Mouse (Mus musculus): ENCODE measurements around the gene Asb10. TPM values are rescaled to one million over a fixed set of nuclear protein-coding genes. Genes with fewer than 3 reads are reported as not detected.

The Asb10 gene
- polyA plus RNA-seq, 1 experiment from 2014 or later: 0.07 TPM

DNA sequence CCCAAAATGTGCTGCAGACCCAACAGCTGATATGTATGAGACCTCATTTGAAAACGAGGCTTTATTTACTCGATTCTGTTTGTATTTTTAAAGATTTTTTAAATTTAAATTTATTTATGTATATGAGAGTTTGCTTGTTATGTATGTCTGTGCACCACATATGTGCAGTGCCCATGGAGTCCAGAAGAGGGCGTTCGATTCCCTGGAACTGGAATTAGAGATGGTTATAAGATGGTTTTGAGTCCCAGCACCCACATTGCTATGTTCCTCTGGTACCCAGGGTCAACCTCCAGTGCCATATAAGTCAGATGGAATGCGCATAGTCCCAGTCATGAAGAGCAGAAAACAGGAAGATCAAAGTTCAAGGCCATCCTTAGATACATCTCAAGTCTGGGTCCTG lies 6.5 kb downstream of the Asb10 start:
- Histone ChIP-seq H3K4me1 (replicated peaks) (no peaks in the 10 kb centered on the region), H3K27ac (replicated peaks) (no peak overlapping the region), H3K4me2 (no peak overlapping the region), H3K4me3 (replicated peaks) (no peak overlapping the region), H3K36me3 (replicated peaks) (no peaks in the 10 kb centered on the region), H3K27me3 (peaks cover 40% of the 10 kb centered on the region), H3K9me3 (replicated peaks) (no peaks in the 10 kb centered on the region), H3K9ac (no peak overlapping the region)
- 29% methylated on average over 5 of the region's 5 CpGs for WGBS (ENCODE audit: insufficient replicate concordance)
- no peak for ATAC-seq (ENCODE audit: insufficient read depth)

DNA sequence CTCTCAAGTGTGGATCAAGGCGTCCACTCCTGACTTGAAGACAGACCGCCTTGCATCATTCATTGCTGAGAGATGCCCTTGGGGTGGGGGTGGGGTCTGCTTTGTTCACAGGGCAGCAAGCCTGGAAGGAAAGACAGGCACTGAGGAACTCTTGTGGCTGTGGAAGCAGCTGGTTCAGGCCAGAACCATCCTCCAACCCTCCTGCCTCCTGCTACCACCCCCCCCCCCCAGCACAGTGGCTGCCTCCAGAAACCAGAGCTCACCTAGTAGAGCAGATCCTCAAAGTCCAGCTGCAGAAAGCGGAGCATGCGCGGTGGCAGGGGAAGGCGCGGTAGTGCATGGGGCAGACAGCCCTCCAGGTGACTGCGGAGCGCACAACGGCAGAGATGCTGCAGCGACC lies 7.4 kb downstream of the Asb10 start:
- 51% methylated on average over 11 of the region's 11 CpGs for WGBS (ENCODE audit: insufficient replicate concordance)
- H3K27me3 ChIP-seq: peaks cover 49% of the 10 kb centered on the region
- no peak for ATAC-seq (ENCODE audit: insufficient read depth)

GRCm38 (mm10) chr5:24530042-24530689 lies 10.6 kb downstream of the Asb10 start:
- ATAC-seq (ENCODE audit: insufficient read depth): peak; percentile 49; the same call in 1 of the 2 replicates
- Histone ChIP-seq H3K4me3 (replicated peaks) (no peak overlapping the region), H3K9ac (no peak overlapping the region), H3K4me2 (no peak overlapping the region), H3K9me3 (replicated peaks) (no peaks in the 10 kb centered on the region), H3K36me3 (replicated peaks) (no peaks in the 10 kb centered on the region), H3K27me3 (peaks cover 81% of the 10 kb centered on the region), H3K27ac (replicated peaks) (no peak overlapping the region), H3K4me1 (replicated peaks) (peaks cover 10% of the 10 kb centered on the region)
- 18% methylated on average over 24 of the region's 24 CpGs for WGBS (ENCODE audit: insufficient replicate concordance)

More for the DNA sequence above, 7.4 kb downstream of the Asb10 start:
- no peaks in the 10 kb centered on the region for H3K4me1 ChIP-seq (replicated peaks)
- H3K9me3 ChIP-seq (replicated peaks): no peaks in the 10 kb centered on the region
- H3K27ac ChIP-seq (replicated peaks): no peak overlapping the region
- H3K36me3 ChIP-seq (replicated peaks): no peaks in the 10 kb centered on the region
- no peak overlapping the region for H3K4me2 ChIP-seq
- H3K9ac ChIP-seq: no peak overlapping the region
- no peak overlapping the region for H3K4me3 ChIP-seq (replicated peaks)

DNA sequence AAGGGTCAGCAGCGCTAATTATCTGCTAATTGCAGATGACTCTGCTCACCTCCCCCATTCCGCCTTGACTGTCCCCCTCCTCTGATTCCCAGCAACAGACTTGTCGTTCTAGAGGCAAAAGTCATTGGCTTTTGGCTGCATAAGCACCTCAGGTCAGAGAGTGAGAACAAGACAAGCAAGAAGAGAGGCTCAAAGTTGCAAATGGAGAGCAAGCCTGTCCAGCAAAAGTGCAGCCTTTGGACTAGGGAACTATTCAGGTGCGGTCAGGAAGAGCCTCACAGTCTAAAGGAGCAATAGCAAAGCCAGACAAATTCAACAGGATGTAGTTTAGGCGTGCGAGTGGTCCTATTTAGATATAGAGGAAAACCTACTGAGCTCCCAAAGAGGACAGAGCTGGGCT lies 13.0 kb downstream of the Asb10 start:
- H3K9me3 ChIP-seq (replicated peaks): no peaks in the 10 kb centered on the region
- peaks cover 99% of the 10 kb centered on the region for H3K27me3 ChIP-seq
- H3K36me3 ChIP-seq (replicated peaks): no peaks in the 10 kb centered on the region
- H3K4me1 ChIP-seq (replicated peaks): peaks cover 10% of the 10 kb centered on the region
- H3K4me2 ChIP-seq: no peak overlapping the region
- no peak overlapping the region for H3K27ac ChIP-seq (replicated peaks)
- H3K4me3 ChIP-seq (replicated peaks): no peak overlapping the region
- H3K9ac ChIP-seq: no peak overlapping the region
- no peak for ATAC-seq (ENCODE audit: insufficient read depth)
- WGBS (ENCODE audit: insufficient replicate concordance): 9% methylated on average over 6 of the region's 6 CpGs

DNA sequence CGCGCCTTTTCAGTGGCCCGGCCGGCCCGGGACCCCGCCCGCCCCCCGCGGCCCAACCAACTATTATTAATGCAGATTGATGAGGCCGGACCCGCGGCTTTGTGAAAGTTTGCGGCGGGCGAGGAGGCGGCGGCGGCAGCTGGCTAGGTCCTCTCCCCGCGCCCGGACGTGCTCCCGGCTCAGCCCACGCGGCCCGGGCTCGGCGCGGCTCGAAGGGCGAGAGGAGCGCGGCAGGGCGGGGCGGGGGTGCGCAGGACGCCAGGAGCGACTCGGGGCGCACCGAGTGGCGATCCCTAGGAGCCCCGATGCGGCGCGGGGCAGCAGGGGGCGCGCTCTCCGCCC lies 13.9 kb downstream of the Asb10 start, which contains the start of gene Gbx1:
Gene Gbx1 (minus strand): TSS at position 314 of the 342 bp plus-strand sequence.
- Histone ChIP-seq H3K27me3 (peaks cover 99% of the 10 kb centered on the region), H3K4me1 (replicated peaks) (peaks cover 10% of the 10 kb centered on the region), H3K4me2 (peak within 1 kb of the TSS; percentile 52), H3K9me3 (replicated peaks) (no peaks in the 10 kb centered on the region), H3K36me3 (replicated peaks) (no peaks in the 10 kb centered on the region), H3K9ac (no peak within 1 kb of the TSS), H3K4me3 (replicated peaks) (peak within 1 kb of the TSS; percentile 36), H3K27ac (replicated peaks) (no peak within 1 kb of the TSS)
- ATAC-seq (ENCODE audit: insufficient read depth): no peak
- under 1% methylated on average over 43 of the region's 49 CpGs for WGBS (ENCODE audit: insufficient replicate concordance)

GRCm38 (mm10) chr5:24526190-24526888 lies 14.4 kb downstream of the Asb10 start:
- WGBS (ENCODE audit: insufficient replicate concordance): 1% methylated on average over 82 of the region's 109 CpGs
- Histone ChIP-seq H3K4me2 (peak overlapping the region; percentile 52), H3K27ac (replicated peaks) (no peak overlapping the region), H3K4me1 (replicated peaks) (peaks cover 10% of the 10 kb centered on the region), H3K27me3 (peaks cover 99% of the 10 kb centered on the region), H3K4me3 (replicated peaks) (peak overlapping the region; percentile 36), H3K9me3 (replicated peaks) (no peaks in the 10 kb centered on the region), H3K36me3 (replicated peaks) (no peaks in the 10 kb centered on the region), H3K9ac (no peak overlapping the region)
- no peak for ATAC-seq (ENCODE audit: insufficient read depth)

DNA sequence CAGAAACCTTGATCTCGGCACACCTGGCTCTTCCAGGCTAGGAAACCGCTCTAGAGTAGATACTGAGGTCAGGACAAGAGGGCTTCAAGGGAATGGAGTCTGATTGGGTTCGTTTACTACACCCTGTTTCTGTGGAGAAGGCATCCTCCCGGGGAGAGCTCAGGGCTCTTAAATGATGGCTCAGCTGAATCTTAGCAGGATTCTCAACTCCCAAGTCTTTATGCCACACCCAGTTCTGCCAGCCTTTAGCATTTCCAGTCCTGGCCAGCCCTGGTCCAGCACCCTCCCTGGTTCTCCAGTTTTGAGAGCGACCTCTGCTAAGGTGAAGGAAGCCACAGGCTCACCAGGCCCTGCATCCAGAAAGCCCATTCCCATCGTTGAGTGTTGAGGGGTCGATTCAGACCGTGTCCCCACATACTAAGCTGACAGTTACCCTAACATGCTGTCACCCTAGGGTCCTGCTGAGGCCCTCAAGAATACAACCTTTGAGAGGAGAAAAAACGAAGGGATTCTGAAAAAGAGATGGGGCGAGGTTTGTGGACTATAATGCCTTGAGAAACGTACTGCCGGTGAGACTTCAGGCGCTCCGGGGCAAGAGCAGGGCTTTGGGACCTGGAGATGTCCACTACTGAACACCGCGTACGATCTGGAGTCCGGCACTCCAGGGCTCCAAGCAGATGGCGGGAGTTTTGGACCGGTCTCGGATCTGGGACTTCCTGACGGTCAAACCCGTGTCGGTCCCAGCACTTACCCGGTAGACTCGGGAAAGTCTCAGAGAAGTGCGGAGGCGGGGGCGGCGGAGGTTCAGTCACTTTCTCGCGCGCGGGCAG lies 15.2 kb downstream of the Asb10 start:
- peaks cover 10% of the 10 kb centered on the region for H3K4me1 ChIP-seq (replicated peaks)
- no peak overlapping the region for H3K27ac ChIP-seq (replicated peaks)
- no peak for ATAC-seq (ENCODE audit: insufficient read depth)
- peaks cover 94% of the 10 kb centered on the region for H3K27me3 ChIP-seq
- peak overlapping the region; percentile 36 for H3K4me3 ChIP-seq (replicated peaks)
- no peaks in the 10 kb centered on the region for H3K9me3 ChIP-seq (replicated peaks)
- H3K4me2 ChIP-seq: no peak overlapping the region
- no peaks in the 10 kb centered on the region for H3K36me3 ChIP-seq (replicated peaks)
- 4% methylated on average over 34 of the region's 34 CpGs for WGBS (ENCODE audit: insufficient replicate concordance)
- H3K9ac ChIP-seq: no peak overlapping the region

- Histone ChIP-seq H3K9me3 (replicated peaks) (no peaks in the 10 kb centered on the region), H3K4me2 (no peak overlapping the region), H3K4me3 (replicated peaks) (no peak overlapping the region), H3K4me1 (replicated peaks) (peaks cover 10% of the 10 kb centered on the region), H3K27me3 (peaks cover 95% of the 10 kb centered on the region), H3K27ac (replicated peaks) (no peak overlapping the region), H3K9ac (no peak overlapping the region), H3K36me3 (replicated peaks) (no peaks in the 10 kb centered on the region)
- ATAC-seq (ENCODE audit: insufficient read depth): no peak
- whole genome bisulfite sequencing (ENCODE audit: insufficient replicate concordance): 12% methylated on average over 4 of the region's 4 CpGs
These were observed 16.3 kb downstream of the Asb10 start for GRCm38 (mm10) chr5:24524522-24524921.

DNA sequence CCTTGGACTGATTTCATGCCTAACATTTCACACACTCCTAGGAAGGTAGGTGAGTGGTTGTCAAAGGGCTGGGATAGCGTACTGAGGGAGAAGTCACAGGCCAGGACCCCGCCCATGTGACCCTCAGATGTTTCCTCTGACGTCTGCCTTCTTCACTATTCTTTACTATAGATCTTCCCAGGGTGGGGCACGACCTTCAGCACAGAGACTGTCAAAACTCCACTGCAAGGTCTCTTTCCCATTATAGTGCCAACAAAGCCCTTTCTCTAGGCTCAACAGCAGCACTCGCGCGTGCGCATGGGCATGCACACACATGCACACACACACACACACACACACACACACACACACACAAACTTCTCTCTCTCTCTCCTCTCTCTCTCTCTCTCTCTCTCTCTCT lies 17.0 kb downstream of the Asb10 start:
- Histone ChIP-seq H3K4me2 (no peak overlapping the region), H3K27me3 (peaks cover 93% of the 10 kb centered on the region), H3K36me3 (replicated peaks) (no peaks in the 10 kb centered on the region), H3K9ac (no peak overlapping the region), H3K4me1 (replicated peaks) (peaks cover 10% of the 10 kb centered on the region), H3K4me3 (replicated peaks) (no peak overlapping the region), H3K27ac (replicated peaks) (no peak overlapping the region), H3K9me3 (replicated peaks) (no peaks in the 10 kb centered on the region)
- 55% methylated on average over 8 of the region's 8 CpGs for WGBS (ENCODE audit: insufficient replicate concordance)
- ATAC-seq (ENCODE audit: insufficient read depth): no peak

GRCm38 (mm10) chr5:24521366-24521765 lies 19.4 kb downstream of the Asb10 start:
- H3K9ac ChIP-seq: no peak overlapping the region
- H3K9me3 ChIP-seq (replicated peaks): no peaks in the 10 kb centered on the region
- no peak for ATAC-seq (ENCODE audit: insufficient read depth)
- peaks cover 86% of the 10 kb centered on the region for H3K27me3 ChIP-seq
- peaks cover 3% of the 10 kb centered on the region; the same call in 1 of the 2 replicates for H3K4me1 ChIP-seq (replicated peaks)
- no peak overlapping the region for H3K4me3 ChIP-seq (replicated peaks)
- no peaks in the 10 kb centered on the region for H3K36me3 ChIP-seq (replicated peaks)
- 42% methylated on average over 8 of the region's 8 CpGs for WGBS (ENCODE audit: insufficient replicate concordance)
- no peak overlapping the region for H3K4me2 ChIP-seq
- no peak overlapping the region for H3K27ac ChIP-seq (replicated peaks)

DNA sequence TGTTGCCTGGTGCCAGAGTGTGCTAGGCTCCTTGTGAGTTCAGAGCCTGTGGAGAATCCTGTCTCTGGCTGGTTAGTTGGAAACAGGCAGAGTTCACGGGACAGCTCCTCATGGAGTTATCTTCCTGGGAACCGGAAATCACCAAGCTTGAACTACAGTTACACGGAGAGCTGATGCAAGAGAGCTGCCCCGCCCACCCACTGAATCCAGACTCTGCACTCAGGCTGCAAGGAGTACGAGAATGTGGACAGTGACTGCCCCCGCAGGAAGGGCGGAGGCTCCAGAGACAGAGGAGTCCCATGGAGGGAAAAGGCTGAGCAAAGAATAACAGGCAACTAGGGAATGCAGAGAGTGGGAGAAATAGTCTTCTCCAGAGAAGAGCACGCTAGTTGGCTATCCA lies 28.5 kb downstream of the Asb10 start:
- no peak for ATAC-seq (ENCODE audit: insufficient read depth)
- peaks cover 22% of the 10 kb centered on the region for H3K27me3 ChIP-seq
- H3K4me2 ChIP-seq: no peak overlapping the region
- no peak overlapping the region for H3K9ac ChIP-seq
- H3K9me3 ChIP-seq (replicated peaks): no peaks in the 10 kb centered on the region
- no peaks in the 10 kb centered on the region for H3K4me1 ChIP-seq (replicated peaks)
- no peaks in the 10 kb centered on the region for H3K36me3 ChIP-seq (replicated peaks)
- H3K27ac ChIP-seq (replicated peaks): no peak overlapping the region
- 40% methylated on average over 8 of the region's 8 CpGs for WGBS (ENCODE audit: insufficient replicate concordance)
- no peak overlapping the region for H3K4me3 ChIP-seq (replicated peaks)

Measured in liver, embryonic 15.5 days (tissue).